Mouse (Mus musculus) forebrain, embryonic 16.5 days (tissue): ENCODE measurements around the gene Smdt1. TPM values are rescaled to one million over a fixed set of nuclear protein-coding genes. Genes with fewer than 3 reads are reported as not detected.

Source experiments
- ATAC-seq: fragments of 200-750 bp; cut with Nextera tagmentation; 2 replicates; pipeline ENCODE4 v1.8.0; 2017; ENCODE audit warnings: mild to moderate bottlenecking, moderate library complexity
- H3K27ac ChIP-seq: fragments of 300-500 bp; sonication (generic); 2 replicates; pipeline ENCODE4 v1.5.1; 2014; ENCODE audit warnings: low read length, control low read depth
- H3K27me3 ChIP-seq: fragments of 300-500 bp; sonication (generic); replicated peaks from 2 replicates; pipeline ENCODE4 v1.6.1; 2014; ENCODE audit warnings: low read length; ENCODE audit not compliant: control insufficient read depth, insufficient read depth
- H3K36me3 ChIP-seq: fragments of 300-500 bp; sonication (generic); 2 replicates; pipeline ENCODE4 v1.6.1; 2014; ENCODE audit not compliant: control insufficient read depth, insufficient read depth
- H3K4me1 ChIP-seq: fragments of 300-500 bp; sonication (generic); replicated peaks from 2 replicates; pipeline ENCODE4 v1.6.1; 2014; ENCODE audit warnings: low read length; ENCODE audit not compliant: control insufficient read depth, insufficient read depth
- H3K4me2 ChIP-seq: fragments of 300-500 bp; sonication (generic); 2 replicates; pipeline ENCODE4 v1.6.1; 2014; ENCODE audit warnings: mild to moderate bottlenecking, low read length, control low read depth
- H3K4me3 ChIP-seq: fragments of 300-500 bp; sonication (generic); replicated peaks from 2 replicates; pipeline ENCODE4 v1.5.1; 2014; ENCODE audit warnings: mild to moderate bottlenecking, low read length, control low read depth
- H3K9ac ChIP-seq: fragments of 300-500 bp; sonication (generic); replicated peaks from 2 replicates; pipeline ENCODE4 v1.6.1; 2014; ENCODE audit warnings: low read depth, low read length, control low read depth
- H3K9me3 ChIP-seq: fragments of 300-500 bp; sonication (generic); 2 replicates; pipeline ENCODE4 v1.6.1; 2016; ENCODE audit warnings: low read length; ENCODE audit not compliant: control insufficient read depth
- WGBS: fragments of 180-500 bp; shearing (Covaris S2); extraction: QIAGEN DNeasy Blood & Tissue Kit; methylation state at CpG from one replicate; pipeline ENCODE4 v1.1.7; 2014; 5-methylcytosine and 5-hydroxymethylcytosine counted together
- polyA plus RNA-seq: library from polyadenylated mRNA; unstranded; fragments of >200 nt; fragmentation: Nextera tagmentation; extraction: Ambion mirVana; gene quantifications from 2 replicates; pipeline ENCODE4 v1.2.1, GENCODE M21; 2015

Smdt1 gene
- polyA plus RNA-seq, 1 experiment from 2014 or later: 282 TPM

DNA sequence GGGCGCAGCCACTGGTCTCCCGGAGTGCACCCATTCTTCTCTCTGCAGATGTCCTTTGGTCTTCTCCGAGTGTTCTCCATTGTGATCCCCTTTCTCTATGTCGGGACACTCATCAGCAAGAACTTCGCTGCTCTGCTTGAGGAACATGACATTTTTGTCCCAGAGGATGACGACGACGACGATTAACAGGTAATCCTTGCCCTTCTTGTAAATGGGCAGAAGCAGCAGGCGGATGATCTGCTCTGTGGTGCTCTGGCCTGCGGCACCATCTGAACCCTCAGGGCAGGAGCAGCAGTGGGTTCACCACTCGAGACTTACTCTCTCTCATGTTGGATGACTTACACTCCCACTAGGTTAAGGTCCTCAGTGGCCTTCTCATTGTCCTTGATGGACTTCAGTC, 9.1 kb downstream of the Smdt1 start:
- Histone ChIP-seq H3K36me3 (peaks cover 22% of the 10 kb centered on the region), H3K4me3 (no peak overlapping the region), H3K9me3 (no peaks in the 10 kb centered on the region), H3K9ac (no peak overlapping the region), H3K27ac (no peak overlapping the region), H3K4me1 (peaks cover 16% of the 10 kb centered on the region), H3K4me2 (no peak overlapping the region), H3K27me3 (no peaks in the 10 kb centered on the region)
- WGBS: 94% methylated on average over 12 of the region's 12 CpGs
- no peak for ATAC-seq

DNA sequence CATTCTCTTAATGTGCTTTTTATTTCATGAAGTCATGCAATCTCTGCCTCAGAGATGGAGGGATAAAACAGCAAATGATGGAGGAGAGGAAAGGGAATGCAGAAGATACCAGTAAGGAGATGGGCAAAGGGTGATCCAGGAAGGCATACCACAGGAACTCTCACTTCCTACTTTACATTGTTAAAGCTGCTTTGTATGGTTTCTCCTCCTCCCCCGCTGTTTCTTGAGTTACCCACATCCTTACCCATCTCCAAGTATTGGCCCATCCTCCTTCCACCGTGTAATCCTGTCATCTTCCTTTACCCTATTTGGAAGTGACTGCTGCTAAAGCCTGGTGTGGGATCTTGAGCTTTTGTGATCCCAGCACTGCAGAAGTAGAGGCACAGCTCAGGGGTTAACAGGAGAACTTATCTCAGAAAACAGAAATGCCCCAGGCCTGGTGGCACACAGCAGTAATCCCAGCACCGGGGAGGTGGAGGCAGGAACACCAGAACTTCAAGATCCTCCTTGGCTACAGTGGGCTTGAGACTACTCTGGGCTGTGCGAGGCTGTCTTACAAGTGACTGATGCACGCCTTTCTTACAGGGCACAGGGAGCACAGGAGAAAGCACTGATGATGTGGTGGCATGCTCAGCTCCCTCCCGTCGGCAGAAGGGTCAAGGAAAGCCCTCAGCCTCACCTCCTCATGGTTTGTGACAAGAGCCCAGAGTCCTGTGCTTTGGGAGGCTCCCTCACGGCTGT, 9.7 kb downstream of the Smdt1 start:
- Histone ChIP-seq H3K4me2 (no peak overlapping the region), H3K4me1 (peaks cover 22% of the 10 kb centered on the region), H3K9me3 (no peaks in the 10 kb centered on the region), H3K4me3 (no peak overlapping the region), H3K27ac (no peak overlapping the region), H3K27me3 (no peaks in the 10 kb centered on the region), H3K36me3 (peaks cover 22% of the 10 kb centered on the region), H3K9ac (no peak overlapping the region)
- ATAC-seq: no peak
- WGBS: 92% methylated on average over 8 of the region's 8 CpGs

DNA sequence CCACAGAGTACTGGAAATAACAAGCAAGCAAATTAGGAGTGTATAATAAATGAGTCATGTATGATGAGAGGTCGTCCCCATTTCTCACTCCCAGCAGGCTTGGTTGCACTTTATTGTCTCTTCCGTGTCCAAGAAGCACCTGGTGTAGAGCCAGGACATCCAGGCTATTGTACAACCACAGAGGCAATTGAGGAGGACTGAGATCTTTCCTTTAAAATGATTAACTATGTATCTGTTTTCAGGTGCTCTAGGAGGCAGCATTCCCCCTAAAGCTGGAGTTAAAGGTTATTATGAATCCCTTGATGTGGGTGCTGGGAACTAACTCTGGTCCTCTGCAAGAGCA, 10.2 kb downstream of the Smdt1 start:
- Histone ChIP-seq H3K9me3 (no peaks in the 10 kb centered on the region), H3K9ac (no peak overlapping the region), H3K4me2 (no peak overlapping the region), H3K4me1 (peaks cover 23% of the 10 kb centered on the region), H3K27ac (no peak overlapping the region), H3K4me3 (no peak overlapping the region), H3K27me3 (no peaks in the 10 kb centered on the region), H3K36me3 (peaks cover 22% of the 10 kb centered on the region)
- ATAC-seq: no peak
- WGBS: 77% methylated on average over 2 of the region's 2 CpGs

GRCm38 (mm10) chr15:82350349-82350748, 11.6 kb downstream of the Smdt1 start:
- peaks cover 22% of the 10 kb centered on the region for H3K36me3 ChIP-seq
- no peaks in the 10 kb centered on the region for H3K27me3 ChIP-seq
- 94% methylated on average over 4 of the region's 4 CpGs for WGBS
- ATAC-seq: no peak
- peaks cover 28% of the 10 kb centered on the region for H3K4me1 ChIP-seq
- H3K9ac ChIP-seq: no peak overlapping the region
- H3K9me3 ChIP-seq: no peaks in the 10 kb centered on the region
- H3K4me2 ChIP-seq: no peak overlapping the region
- no peak overlapping the region for H3K27ac ChIP-seq
- no peak overlapping the region for H3K4me3 ChIP-seq

DNA sequence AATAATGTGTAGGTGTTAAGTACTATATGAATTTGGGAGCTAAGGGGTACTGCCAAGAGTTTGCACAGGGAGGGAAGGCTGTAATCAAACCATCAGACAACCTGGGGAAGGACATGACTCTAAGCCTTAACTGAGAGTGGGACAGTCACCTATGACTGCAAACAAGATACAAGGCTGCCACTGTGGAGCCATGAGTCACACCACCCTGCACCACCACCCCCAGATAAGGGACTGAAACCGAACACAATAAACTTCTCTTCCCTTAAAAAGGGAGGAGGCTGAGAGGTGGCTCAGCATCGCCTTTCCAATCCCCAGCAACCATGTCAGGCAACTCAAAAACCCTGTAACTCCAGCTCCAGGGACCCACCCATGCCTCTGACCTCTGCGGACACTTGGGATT, 12.7 kb downstream of the Smdt1 start:
- no peak for ATAC-seq
- H3K27me3 ChIP-seq: no peaks in the 10 kb centered on the region
- peaks cover 28% of the 10 kb centered on the region for H3K4me1 ChIP-seq
- no peak overlapping the region for H3K4me2 ChIP-seq
- H3K9ac ChIP-seq: no peak overlapping the region
- no peak overlapping the region for H3K27ac ChIP-seq
- 90% methylated on average over 3 of the region's 3 CpGs for WGBS
- no peak overlapping the region for H3K4me3 ChIP-seq
- no peaks in the 10 kb centered on the region for H3K9me3 ChIP-seq
- H3K36me3 ChIP-seq: peaks cover 22% of the 10 kb centered on the region

DNA sequence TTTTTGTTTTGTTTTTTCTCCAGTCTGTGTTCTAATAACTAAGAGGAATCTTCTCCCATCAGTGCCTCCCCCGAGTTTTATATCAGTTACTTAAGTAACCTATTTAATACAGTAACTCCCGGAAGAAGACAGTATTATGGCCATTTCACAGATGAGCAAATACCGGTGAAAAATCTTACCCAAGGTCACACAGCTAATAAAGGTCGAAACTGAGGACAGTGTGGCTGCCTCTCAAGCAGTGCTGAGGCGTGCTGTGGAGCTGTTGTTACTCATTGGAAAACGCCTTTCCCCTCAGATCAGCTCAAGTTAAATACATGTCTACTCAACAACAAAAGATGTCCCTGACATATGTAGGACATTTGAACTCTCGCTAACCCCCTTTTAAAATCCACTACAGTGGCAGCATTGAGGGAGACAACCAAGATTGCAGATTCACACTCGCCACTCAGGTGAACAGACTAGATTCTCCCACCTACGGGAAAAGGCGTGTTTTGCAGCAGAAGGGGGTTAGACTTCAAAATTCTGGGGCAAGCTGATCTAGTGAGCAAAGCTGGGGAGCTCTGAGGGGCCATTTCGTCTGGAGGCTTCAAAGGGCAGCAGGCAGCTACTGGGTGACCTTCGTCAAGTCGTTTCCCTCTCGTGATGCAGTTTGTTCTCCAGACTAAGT, 14.5 kb downstream of the Smdt1 start:
- Histone ChIP-seq H3K27ac (no peak overlapping the region), H3K4me1 (peaks cover 16% of the 10 kb centered on the region), H3K36me3 (peaks cover 22% of the 10 kb centered on the region), H3K9ac (peak overlapping the region; percentile 98), H3K4me3 (peak overlapping the region; percentile 95), H3K27me3 (no peaks in the 10 kb centered on the region), H3K9me3 (no peaks in the 10 kb centered on the region), H3K4me2 (peak overlapping the region; percentile 85)
- no peak for ATAC-seq
- WGBS: 32% methylated on average over 14 of the region's 14 CpGs

DNA sequence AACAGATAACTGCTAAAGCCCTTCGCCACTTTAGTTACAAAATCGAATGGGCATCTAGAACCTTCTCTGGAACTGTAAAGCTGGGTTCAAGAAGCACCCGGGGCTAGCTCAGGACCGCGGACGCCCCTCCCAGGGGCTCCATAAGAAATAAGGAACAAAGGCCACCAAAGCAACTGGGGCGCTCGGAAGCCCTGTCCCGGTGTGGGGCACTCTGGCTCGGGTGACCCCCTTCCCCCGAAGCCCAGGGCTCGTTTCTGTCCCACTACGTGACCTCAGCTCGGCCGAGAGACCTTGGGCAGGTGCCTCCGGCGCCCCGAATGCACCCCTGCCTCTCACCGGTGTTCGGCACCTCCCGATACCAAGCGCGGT, 15.0 kb downstream of the Smdt1 start:
- H3K9ac ChIP-seq: peak overlapping the region; percentile 98
- under 1% methylated on average over 23 of the region's 23 CpGs for WGBS
- peaks cover 16% of the 10 kb centered on the region for H3K4me1 ChIP-seq
- peak overlapping the region; percentile 86 for H3K27ac ChIP-seq
- peak overlapping the region; percentile 85 for H3K4me2 ChIP-seq
- no peaks in the 10 kb centered on the region for H3K9me3 ChIP-seq
- peaks cover 19% of the 10 kb centered on the region for H3K36me3 ChIP-seq
- H3K4me3 ChIP-seq: peak overlapping the region; percentile 95
- no peaks in the 10 kb centered on the region for H3K27me3 ChIP-seq
- peak; percentile 45 for ATAC-seq

GRCm38 (mm10) chr15:82354126-82354945, 15.6 kb downstream of the Smdt1 start, which contains the start of gene Ndufa6:
TSS of gene Ndufa6 (minus strand) at chr15:82354322.
- ATAC-seq: peak; percentile 100
- whole genome bisulfite sequencing: 1% methylated on average over 57 of the region's 57 CpGs
- Histone ChIP-seq H3K4me1 (peaks cover 16% of the 10 kb centered on the region), H3K4me3 (peak within 1 kb of the TSS; percentile 95), H3K27ac (peak within 1 kb of the TSS; percentile 86), H3K36me3 (peaks cover 14% of the 10 kb centered on the region), H3K27me3 (no peaks in the 10 kb centered on the region), H3K9ac (peak within 1 kb of the TSS; percentile 98), H3K9me3 (no peaks in the 10 kb centered on the region), H3K4me2 (peak within 1 kb of the TSS; percentile 89)
